Mouse (Mus musculus) C2C12 (cell line): ENCODE results near the gene Jak1. TPM values are rescaled to one million over a fixed set of nuclear protein-coding genes. Genes with fewer than 3 reads are reported as not detected.

Experiments
- H3K27me3 ChIP-seq: one replicate; pipeline ENCODE4 v1.6.1; 2011; ENCODE audit not compliant: control insufficient read depth, insufficient read depth, insufficient read length
- H3K36me3 ChIP-seq: one replicate; pipeline ENCODE4 v1.6.1; 2011; ENCODE audit not compliant: control insufficient read depth, insufficient read depth
- H3K4me3 ChIP-seq: one replicate; pipeline ENCODE4 v1.5.1; 2011; ENCODE audit warnings: mild to moderate bottlenecking, control low read depth; ENCODE audit not compliant: poor library complexity, insufficient read depth, severe bottlenecking
- H3K79me2 ChIP-seq: one replicate; pipeline ENCODE4 v1.6.1; 2011; ENCODE audit not compliant: control insufficient read depth, insufficient read depth
- H3K79me3 ChIP-seq: one replicate; pipeline ENCODE4 v1.6.1; 2011; ENCODE audit warnings: low read depth, control low read depth
- H3ac ChIP-seq: one replicate; pipeline ENCODE3; 2011; ENCODE audit warnings: low read depth; ENCODE audit not compliant: control insufficient read depth, insufficient read length
- CEBPB ChIP-seq: IDR thresholded peaks from one replicate; pipeline ENCODE4 v1.6.1; 2011; ENCODE audit warnings: low read depth, mild to moderate bottlenecking, control low read depth, moderate library complexity
- CTCF ChIP-seq: IDR thresholded peaks from one replicate; pipeline ENCODE4 v1.5.1; 2011; ENCODE audit not compliant: control insufficient read depth, insufficient read depth, insufficient read length
- FOSL1 ChIP-seq: IDR thresholded peaks from one replicate; pipeline ENCODE4 v1.8.0; 2011; ENCODE audit warnings: mild to moderate bottlenecking, low read length; ENCODE audit not compliant: poor library complexity, insufficient read depth, severe bottlenecking
- MAX ChIP-seq: IDR thresholded peaks from one replicate; pipeline ENCODE4 v1.6.1; 2011; ENCODE audit warnings: mild to moderate bottlenecking, control low read depth
- MYOD1 ChIP-seq: IDR thresholded peaks from one replicate; pipeline ENCODE4 v1.6.1; 2011; ENCODE audit warnings: low read depth; ENCODE audit not compliant: control insufficient read depth, insufficient read length
- MYOG ChIP-seq: IDR thresholded peaks from one replicate; pipeline ENCODE4 v1.6.1; 2011; ENCODE audit not compliant: control insufficient read depth, insufficient read length; ENCODE audit errors: extremely low read depth
- USF1 ChIP-seq: IDR thresholded peaks from one replicate; pipeline ENCODE4 v1.6.1; 2011; ENCODE audit warnings: low read depth, mild to moderate bottlenecking, control low read depth, moderate library complexity
- polyA plus RNA-seq: library from polyadenylated mRNA; unstranded; fragments of >200 nt; fragmentation: generic; extraction: Trizol; gene quantifications from one replicate; pipeline ENCODE4 v1.2.1, GENCODE M21; 2012; ENCODE audit warnings: missing spikeins

The Jak1 gene
- polyA plus RNA-seq, 1 experiment: 26.1 TPM

DNA sequence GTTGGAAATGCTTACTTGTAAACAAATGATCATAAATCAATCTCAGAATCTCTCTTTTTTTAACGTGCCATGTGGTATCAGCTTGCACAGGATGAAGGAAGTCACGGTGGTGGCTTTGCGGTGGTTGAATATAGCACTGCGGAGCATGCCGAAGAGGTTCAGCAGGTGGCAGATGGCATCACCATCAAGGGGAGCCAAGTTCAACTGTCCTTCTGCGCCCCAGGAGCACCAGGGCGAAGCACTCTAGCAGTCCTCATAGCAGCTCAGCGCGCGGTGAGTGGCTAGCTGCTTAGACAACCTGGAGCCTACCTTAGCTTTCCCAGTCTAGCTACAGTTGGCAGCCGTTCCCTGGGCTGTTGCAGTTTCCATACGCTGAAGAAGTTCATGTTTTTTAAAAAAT is 158.0 kb downstream of the Jak1 start:
- peaks cover 4% of the 10 kb centered on the region for H3K27me3 ChIP-seq
- no peak overlapping the region for H3ac ChIP-seq
- H3K79me2 ChIP-seq: no peaks in the 10 kb centered on the region
- no peaks in the 10 kb centered on the region for H3K79me3 ChIP-seq
- H3K4me3 ChIP-seq: no peak overlapping the region
- TF ChIP-seq CEBPB: no peak
- no peak for TF ChIP-seq FOSL1
- TF ChIP-seq MYOD1: no peak
- TF ChIP-seq USF1: no peak
- no peak for TF ChIP-seq MAX
- no peak for TF ChIP-seq MYOG
- TF ChIP-seq CTCF: no peak
- no peaks in the 10 kb centered on the region for H3K36me3 ChIP-seq

Other genes starting within 250 kb of the Jak1 start
- not detected for gene Gm10577, start 244.6 kb downstream of the Jak1 start, polyA plus RNA-seq
- 0.04 TPM for gene Raver2, start 196.3 kb downstream of the Jak1 start, polyA plus RNA-seq
- gene Ak4, start 154.0 kb upstream of the Jak1 start, polyA plus RNA-seq: 0.25 TPM
- not detected for gene Dnajc6, start 231.4 kb upstream of the Jak1 start, polyA plus RNA-seq